Mouse (Mus musculus) T-cell, adult 2 months (primary cell): ENCODE data around the gene Capn9.
A peak's percentile ranks its signal among the peaks of the same experiment; 100 is the strongest.

Source experiments
- DNase-seq: peaks from one replicate; pipeline ENCODE4 v3.0.0; 2022; ENCODE audit warnings: low spot score

Capn9 gene

DNA sequence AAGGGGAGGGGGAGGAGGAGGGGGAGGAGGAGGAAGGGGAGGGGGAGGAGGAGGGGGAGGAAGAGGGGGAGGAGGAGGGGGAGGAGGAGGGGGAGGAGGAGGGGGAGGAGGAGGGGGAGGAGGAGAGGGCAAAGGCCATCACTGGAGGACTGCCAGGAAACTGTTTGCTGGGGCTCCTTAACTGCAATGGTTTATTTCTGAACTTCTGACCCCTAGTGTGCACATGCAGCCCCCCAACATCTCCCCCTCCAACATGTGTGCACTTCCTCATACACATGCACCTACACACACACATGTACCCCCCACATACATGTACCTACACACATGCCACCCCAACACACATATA, 3.5 kb upstream of the Capn9 start:
- no peak for DNase-seq

- DNase-seq = peak; percentile 76
Observed at GRCm38 (mm10) chr8:124573552-124574340, 2.2 kb upstream of the Capn9 start.

- no peak for DNase-seq
Observed at GRCm38 (mm10) chr8:124576751-124577150, 840 bp downstream of the Capn9 start.

GRCm38 (mm10) chr8:124585718-124586425, 10.0 kb downstream of the Capn9 start:
- DNase-seq = no peak

GRCm38 (mm10) chr8:124586556-124586955, 10.6 kb downstream of the Capn9 start:
- DNase-seq = no peak

GRCm38 (mm10) chr8:124589393-124589792, 13.5 kb downstream of the Capn9 start:
- no peak for DNase-seq

- no peak for DNase-seq
Observed at GRCm38 (mm10) chr8:124604066-124604465, 28.2 kb downstream of the Capn9 start.

DNA sequence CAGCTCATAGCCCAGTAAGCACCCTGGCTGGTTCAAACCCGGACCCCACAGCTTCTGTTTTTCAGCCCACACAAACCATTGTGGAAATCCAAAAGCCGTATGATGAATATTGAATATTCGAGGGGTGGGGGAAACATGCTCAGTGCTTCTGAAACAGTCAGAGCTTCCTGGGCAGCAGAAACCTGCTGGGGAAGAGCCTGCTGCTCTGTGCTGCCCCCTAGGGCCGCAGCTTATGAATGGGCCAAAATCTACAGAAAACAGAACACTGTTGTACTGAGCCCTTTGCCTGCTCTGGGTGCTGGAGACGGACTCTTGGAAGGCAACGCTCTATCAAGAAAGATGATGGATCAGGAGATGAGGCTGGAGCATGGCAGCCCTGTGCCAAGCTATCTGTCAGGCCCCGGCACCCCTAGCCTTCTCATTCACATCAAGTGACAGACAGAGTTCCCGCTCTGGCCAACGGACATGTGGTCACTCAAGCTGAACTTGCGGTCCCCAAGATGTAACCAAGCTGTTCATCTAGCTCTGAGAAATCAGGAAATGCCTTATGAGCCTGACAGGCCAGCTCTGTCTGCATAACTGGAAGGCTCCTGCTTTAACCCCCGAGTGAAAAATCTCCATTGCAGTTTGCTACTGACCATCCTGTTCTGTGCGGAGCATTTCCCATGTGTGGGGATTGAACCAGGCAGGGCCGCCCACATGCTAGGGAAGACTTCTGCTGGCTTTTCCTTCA, 32.5 kb downstream of the Capn9 start:
- no peak for DNase-seq

GRCm38 (mm10) chr8:124608972-124609353, 33.1 kb downstream of the Capn9 start:
- DNase-seq = no peak

DNA sequence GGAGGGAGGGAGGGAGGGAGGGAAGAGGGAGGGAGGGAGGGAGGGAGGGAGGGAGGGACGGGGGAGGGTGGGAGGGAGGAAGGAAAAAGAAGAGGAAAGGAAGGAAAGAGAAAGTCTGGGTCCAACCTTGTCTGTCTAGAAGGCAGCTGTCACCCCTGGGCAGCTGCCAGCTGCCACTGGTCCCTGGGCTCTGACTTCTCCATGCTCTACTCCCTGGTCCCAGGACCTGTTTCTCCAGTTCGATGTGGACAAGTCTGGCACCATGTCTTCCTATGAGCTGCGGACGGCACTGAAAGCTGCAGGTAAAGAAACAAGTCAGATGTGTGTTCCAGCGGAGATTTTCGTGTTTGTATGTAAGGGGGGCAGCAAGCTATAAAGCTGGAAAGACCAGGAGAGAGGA, 38.4 kb downstream of the Capn9 start:
- DNase-seq = no peak

- peak; percentile 52 for DNase-seq
Observed at GRCm38 (mm10) chr8:124617266-124617869, 41.5 kb downstream of the Capn9 start.

DNA sequence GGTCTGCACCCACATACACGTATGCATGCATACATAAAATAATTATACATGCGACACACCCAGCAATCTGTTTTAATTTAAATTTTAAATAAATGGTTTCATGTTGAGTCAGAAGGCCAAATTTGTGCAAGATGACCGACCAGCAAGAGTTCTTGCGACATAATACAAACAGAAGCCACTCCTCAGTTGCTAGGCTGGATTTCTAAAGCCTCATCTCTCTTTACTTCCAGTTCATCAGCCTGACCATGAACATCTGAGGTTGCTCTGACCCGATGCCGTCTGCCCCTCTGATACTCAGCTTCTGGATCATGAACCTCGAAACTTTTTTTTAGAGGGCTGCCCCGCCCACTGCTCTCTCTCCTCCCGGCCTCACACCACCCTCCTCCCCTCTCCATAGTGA, 42.3 kb downstream of the Capn9 start:
- DNase-seq = no peak

- no peak for DNase-seq
Observed at GRCm38 (mm10) chr8:124621255-124621654, 45.3 kb downstream of the Capn9 start.

- DNase-seq = no peak
Observed at GRCm38 (mm10) chr8:124626251-124626650, 50.3 kb downstream of the Capn9 start.

GRCm38 (mm10) chr8:124630489-124630888, 54.6 kb downstream of the Capn9 start:
- no peak for DNase-seq

- no peak for DNase-seq
Observed at GRCm38 (mm10) chr8:124630891-124631290, 55.0 kb downstream of the Capn9 start.

DNA sequence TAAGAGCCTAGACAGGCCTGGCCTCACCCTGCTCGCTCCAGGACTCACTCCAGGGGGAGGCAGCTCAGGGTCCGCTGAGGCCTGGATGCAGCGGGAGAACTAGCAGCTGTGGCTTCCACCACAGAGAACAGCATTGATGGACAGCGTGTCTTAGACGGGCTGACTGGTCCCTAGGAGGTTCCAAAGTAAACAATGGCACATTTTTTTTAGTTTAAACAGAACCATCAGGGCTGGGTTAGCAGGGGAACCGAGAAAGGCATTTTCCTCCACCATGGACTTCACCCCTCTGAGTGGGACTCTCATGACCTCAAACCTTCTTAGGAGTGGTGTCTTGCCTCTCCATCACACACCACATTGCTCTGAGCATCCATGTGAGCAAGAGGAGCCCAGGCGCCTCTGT, 56.1 kb downstream of the Capn9 start:
- no peak for DNase-seq

- no peak for DNase-seq
Observed at GRCm38 (mm10) chr8:124633001-124633703, 57.2 kb downstream of the Capn9 start.

GRCm38 (mm10) chr8:124634411-124635246, 58.7 kb downstream of the Capn9 start:
- no peak for DNase-seq

DNA sequence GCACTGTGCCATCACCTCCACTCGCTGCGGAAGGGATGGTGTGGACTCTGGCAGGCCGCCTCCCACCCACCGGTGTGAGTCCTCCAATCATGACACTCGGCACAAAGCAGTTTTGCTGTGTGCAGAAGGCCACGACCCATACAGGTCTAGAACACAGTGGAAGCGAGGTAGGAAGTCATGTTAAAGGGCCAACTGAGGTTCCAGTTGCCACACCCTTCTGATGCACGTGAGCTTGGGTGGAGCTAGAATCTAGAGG, 59.3 kb downstream of the Capn9 start:
- DNase-seq = no peak

DNA sequence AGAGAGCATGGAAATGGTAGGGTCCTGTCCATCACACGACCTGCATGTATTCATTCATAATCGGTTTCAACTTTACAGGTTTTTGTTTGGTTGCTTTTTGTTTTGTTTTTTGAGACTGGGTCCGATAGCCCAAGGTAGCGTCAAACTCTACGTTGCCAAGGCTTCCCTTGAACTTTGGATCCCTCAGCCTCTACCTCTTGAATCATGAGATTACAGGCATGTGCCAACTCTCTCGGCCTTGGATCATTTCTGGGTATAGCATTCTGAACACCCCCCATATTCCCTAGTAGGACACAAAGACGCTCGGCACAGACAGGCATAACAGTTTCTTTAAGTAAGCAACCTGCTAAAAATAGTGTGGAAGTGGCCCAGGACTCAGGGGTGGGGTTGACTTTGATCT, 65.7 kb downstream of the Capn9 start:
- no peak for DNase-seq
